Mouse (Mus musculus): ENCODE data around the gene Dbx2. TPM values are rescaled to one million over a fixed set of nuclear protein-coding genes. Genes with fewer than 3 reads are reported as not detected.
A peak's percentile ranks its signal among the peaks of the same experiment; 100 is the strongest.

Dbx2 gene
- polyA plus RNA-seq, 1 experiment from 2014 or later, result 8.1 TPM

- no peaks in the 10 kb centered on the region for H3K27me3 ChIP-seq (ENCODE audit: control insufficient read depth, insufficient read depth, low read length)
- H3K27ac ChIP-seq, result no peak overlapping the region
- ATAC-seq (ENCODE audit: low FRiP score) (no peak), DNase-seq (ENCODE audit: low spot score) (no peak)
- no peaks in the 10 kb centered on the region for H3K36me3 ChIP-seq (replicated peaks; ENCODE audit: control insufficient read depth, insufficient read depth)
- no peak overlapping the region for H3K4me3 ChIP-seq (replicated peaks; ENCODE audit: low read length)
- no peak overlapping the region for H3K4me2 ChIP-seq (replicated peaks)
- WGBS, result 38% methylated on average over 4 of the region's 4 CpGs
- H3K9ac ChIP-seq, result no peak overlapping the region
- H3K9me3 ChIP-seq (ENCODE audit: control insufficient read depth, low read length), result no peaks in the 10 kb centered on the region
- 0 out of 2 replicates have a peak, but pooled peaks cover 5% of the 10 kb centered on the region for H3K4me1 ChIP-seq (replicated peaks; ENCODE audit: control insufficient read depth, insufficient read depth, low read length)
Measured at GRCm38 (mm10) chr15:95584891-95585290, 70.9 kb downstream of the Dbx2 start.

DNA sequence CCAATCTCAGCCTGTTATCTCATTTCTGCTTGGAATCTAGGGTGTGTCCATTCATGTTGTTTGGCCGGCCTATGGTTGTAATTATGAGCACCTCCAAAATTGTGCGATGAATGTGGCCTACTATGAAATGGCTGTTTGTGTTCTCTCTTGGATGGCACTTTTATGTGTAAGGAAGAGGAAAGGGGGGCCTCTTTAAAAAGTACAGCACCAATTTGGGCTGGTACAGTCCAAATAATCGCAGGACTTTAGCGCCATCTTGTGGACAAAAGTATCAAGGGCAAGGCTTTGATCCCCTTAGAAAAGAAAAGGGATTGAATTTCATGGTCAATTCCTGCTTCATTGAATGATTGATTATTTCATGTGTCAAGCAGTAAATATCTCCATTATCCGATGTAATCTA, 81.1 kb downstream of the Dbx2 start:
- 18% methylated on average over 5 of the region's 5 CpGs for whole genome bisulfite sequencing
- ATAC-seq (ENCODE audit: low FRiP score), result peak; percentile 37; the same call in 1 of the 2 replicates
- no peak overlapping the region for H3K4me3 ChIP-seq (replicated peaks; ENCODE audit: low read length)
- no peaks in the 10 kb centered on the region for H3K27me3 ChIP-seq (ENCODE audit: control insufficient read depth, insufficient read depth, low read length)
- no peak overlapping the region for H3K27ac ChIP-seq
- no peaks in the 10 kb centered on the region for H3K4me1 ChIP-seq (replicated peaks; ENCODE audit: control insufficient read depth, insufficient read depth, low read length)
- H3K9ac ChIP-seq, result no peak overlapping the region
- H3K36me3 ChIP-seq (replicated peaks; ENCODE audit: control insufficient read depth, insufficient read depth), result no peaks in the 10 kb centered on the region
- no peak overlapping the region for H3K4me2 ChIP-seq (replicated peaks)
- 0 out of 2 replicates have a peak, but pooled peaks cover 3% of the 10 kb centered on the region for H3K9me3 ChIP-seq (ENCODE audit: control insufficient read depth, low read length)
- peak; percentile 94 for DNase-seq (ENCODE audit: low spot score)

Other genes starting within 250 kb of the Dbx2 start
- 192 and 203 TPM in 2 replicates for gene Nell2, start 127.4 kb downstream of the Dbx2 start, polyA plus RNA-seq (2014; fragmentation: Nextera tagmentation; extraction: Ambion mirVana)
- gene Ano6, start 134.9 kb upstream of the Dbx2 start, polyA plus RNA-seq (2014; fragmentation: Nextera tagmentation; extraction: Ambion mirVana), result 30.6 and 33.2 TPM in 2 replicates

Measured in hindbrain, embryonic 14.5 days (tissue).